Mouse (Mus musculus) lung, embryonic 16.5 days (tissue): ENCODE data around the gene Bglap2. TPM values are rescaled to one million over a fixed set of nuclear protein-coding genes. Genes with fewer than 3 reads are reported as not detected.
A peak's percentile ranks its signal among the peaks of the same experiment; 100 is the strongest.

Source experiments
- ATAC-seq: fragments of 200-750 bp; cut with Nextera tagmentation; 2 replicates; pipeline ENCODE4 v1.8.0; 2017; ENCODE audit warnings: low read depth, mild to moderate bottlenecking, moderate library complexity
- H3K27ac ChIP-seq: fragments of 300-500 bp; sonication (generic); 2 replicates; pipeline ENCODE4 v1.5.1; 2014; ENCODE audit warnings: mild to moderate bottlenecking, control low read depth, low read length
- H3K27me3 ChIP-seq: fragments of 300-500 bp; sonication (generic); 2 replicates; pipeline ENCODE4 v1.6.1; 2014; ENCODE audit warnings: low read depth, low read length, mixed read lengths; ENCODE audit not compliant: control insufficient read depth, insufficient read depth
- H3K36me3 ChIP-seq: fragments of 300-500 bp; sonication (generic); 2 replicates; pipeline ENCODE4 v1.6.1; 2014; ENCODE audit warnings: low read length; ENCODE audit not compliant: control insufficient read depth, insufficient read depth
- H3K4me1 ChIP-seq: fragments of 300-500 bp; sonication (generic); replicated peaks from 2 replicates; pipeline ENCODE4 v1.6.1; 2014; ENCODE audit warnings: low read length, mixed read lengths; ENCODE audit not compliant: control insufficient read depth, insufficient read depth
- H3K4me2 ChIP-seq: fragments of 300-500 bp; sonication (generic); 2 replicates; pipeline ENCODE4 v1.6.1; 2014; ENCODE audit warnings: low read depth, low read length, control low read depth
- H3K4me3 ChIP-seq: fragments of 300-500 bp; sonication (generic); 2 replicates; pipeline ENCODE4 v1.5.1; 2014; ENCODE audit warnings: mild to moderate bottlenecking, low read length, control low read depth
- H3K9ac ChIP-seq: fragments of 300-500 bp; sonication (generic); 2 replicates; pipeline ENCODE4 v1.6.1; 2014; ENCODE audit warnings: low read length, control low read depth
- H3K9me3 ChIP-seq: fragments of 300-500 bp; sonication (generic); 2 replicates; pipeline ENCODE4 v1.6.1; 2016; ENCODE audit warnings: low read length; ENCODE audit not compliant: control insufficient read depth
- WGBS: fragments of 180-500 bp; shearing (Covaris S2); extraction: QIAGEN DNeasy Blood & Tissue Kit; methylation state at CpG from one replicate; pipeline ENCODE4 v1.1.7; 2014; 5-methylcytosine and 5-hydroxymethylcytosine counted together
- polyA plus RNA-seq: library from polyadenylated mRNA; unstranded; fragments of >200 nt; fragmentation: Nextera tagmentation; extraction: Ambion mirVana; gene quantifications from 2 replicates; pipeline ENCODE4 v1.2.1, GENCODE M21; 2015

The Bglap2 gene
- polyA plus RNA-seq, 1 experiment from 2014 or later, result 0.43 TPM

DNA sequence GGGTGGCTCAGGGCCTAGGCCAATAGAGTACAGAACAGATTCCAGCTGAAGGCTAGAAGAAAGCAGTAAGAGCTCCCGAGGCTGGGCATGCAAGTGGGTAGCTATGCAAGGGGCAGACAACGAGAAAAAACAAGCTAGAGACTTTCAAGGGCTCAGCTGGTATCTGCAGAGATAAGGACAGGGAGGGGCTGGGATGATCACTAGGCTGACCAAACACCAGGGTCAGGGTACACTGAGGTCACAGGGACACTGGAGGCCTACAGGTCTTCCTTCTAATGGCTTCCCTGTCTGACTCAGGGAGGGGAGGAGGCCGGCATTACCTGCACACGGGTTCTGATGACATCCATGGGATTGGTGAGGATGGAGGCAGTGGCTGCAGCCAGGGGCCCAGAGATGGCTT, 37.2 kb upstream of the Bglap2 start:
- H3K27me3 ChIP-seq, result no peaks in the 10 kb centered on the region
- WGBS, result 65% methylated on average over 4 of the region's 4 CpGs
- H3K36me3 ChIP-seq, result peaks cover 24% of the 10 kb centered on the region

DNA sequence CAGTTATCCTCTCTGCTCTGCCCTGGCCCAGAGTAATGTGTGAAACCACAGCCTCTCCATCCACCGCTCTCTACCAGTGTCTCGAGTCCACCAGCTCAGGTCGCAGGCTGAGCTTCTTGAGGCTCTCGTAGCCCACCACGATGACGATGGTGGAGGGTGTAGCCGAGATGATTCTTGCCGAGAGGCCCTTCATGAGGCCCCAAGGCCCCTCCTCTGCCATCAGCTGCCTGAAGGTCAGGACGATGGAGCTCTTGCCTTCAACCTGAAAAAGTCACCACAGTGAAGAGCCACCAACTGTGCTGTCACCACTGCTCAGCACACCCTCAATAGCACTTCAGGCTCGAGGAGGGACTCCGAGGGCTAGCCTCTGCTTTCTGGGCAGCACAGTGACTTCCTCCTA, 34.1 kb upstream of the Bglap2 start:
- H3K9ac ChIP-seq, result no peak overlapping the region
- 81% methylated on average over 11 of the region's 11 CpGs for WGBS
- H3K27me3 ChIP-seq, result no peaks in the 10 kb centered on the region
- ATAC-seq, result no peak
- no peak overlapping the region for H3K4me2 ChIP-seq
- no peak overlapping the region for H3K4me3 ChIP-seq
- H3K9me3 ChIP-seq, result no peaks in the 10 kb centered on the region
- H3K36me3 ChIP-seq, result peaks cover 9% of the 10 kb centered on the region; the same call in 1 of the 2 replicates
- H3K27ac ChIP-seq, result no peak overlapping the region
- H3K4me1 ChIP-seq, result peaks cover 14% of the 10 kb centered on the region

More for the DNA sequence above, 37.2 kb upstream of the Bglap2 start:
- Histone ChIP-seq H3K4me3 (no peak overlapping the region), H3K9me3 (no peaks in the 10 kb centered on the region), H3K4me2 (no peak overlapping the region), H3K9ac (no peak overlapping the region), H3K4me1 (peaks cover 3% of the 10 kb centered on the region; the same call in 1 of the 2 replicates), H3K27ac (no peak overlapping the region)
- no peak for ATAC-seq

- no peak for ATAC-seq
- H3K27ac ChIP-seq, result no peak overlapping the region
- no peaks in the 10 kb centered on the region for H3K9me3 ChIP-seq
- no peak overlapping the region for H3K4me3 ChIP-seq
- 86% methylated on average over 4 of the region's 4 CpGs for WGBS
- peaks cover 17% of the 10 kb centered on the region for H3K4me1 ChIP-seq
- no peak overlapping the region for H3K9ac ChIP-seq
- H3K36me3 ChIP-seq, result peaks cover 5% of the 10 kb centered on the region; the same call in 1 of the 2 replicates
- no peaks in the 10 kb centered on the region for H3K27me3 ChIP-seq
- no peak overlapping the region for H3K4me2 ChIP-seq
Observed at GRCm38 (mm10) chr3:88411681-88412080, 33.2 kb upstream of the Bglap2 start.

- Histone ChIP-seq H3K4me2 (peak overlapping the region; percentile 65), H3K9me3 (no peaks in the 10 kb centered on the region), H3K9ac (peak overlapping the region; percentile 61), H3K27ac (peak overlapping the region; percentile 67), H3K4me3 (peak overlapping the region; percentile 79), H3K27me3 (no peaks in the 10 kb centered on the region), H3K36me3 (peaks cover 5% of the 10 kb centered on the region; the same call in 1 of the 2 replicates), H3K4me1 (peaks cover 17% of the 10 kb centered on the region)
- no peak for ATAC-seq
- 15% methylated on average over 7 of the region's 7 CpGs for WGBS
Observed at GRCm38 (mm10) chr3:88410645-88411031, 32.1 kb upstream of the Bglap2 start.

DNA sequence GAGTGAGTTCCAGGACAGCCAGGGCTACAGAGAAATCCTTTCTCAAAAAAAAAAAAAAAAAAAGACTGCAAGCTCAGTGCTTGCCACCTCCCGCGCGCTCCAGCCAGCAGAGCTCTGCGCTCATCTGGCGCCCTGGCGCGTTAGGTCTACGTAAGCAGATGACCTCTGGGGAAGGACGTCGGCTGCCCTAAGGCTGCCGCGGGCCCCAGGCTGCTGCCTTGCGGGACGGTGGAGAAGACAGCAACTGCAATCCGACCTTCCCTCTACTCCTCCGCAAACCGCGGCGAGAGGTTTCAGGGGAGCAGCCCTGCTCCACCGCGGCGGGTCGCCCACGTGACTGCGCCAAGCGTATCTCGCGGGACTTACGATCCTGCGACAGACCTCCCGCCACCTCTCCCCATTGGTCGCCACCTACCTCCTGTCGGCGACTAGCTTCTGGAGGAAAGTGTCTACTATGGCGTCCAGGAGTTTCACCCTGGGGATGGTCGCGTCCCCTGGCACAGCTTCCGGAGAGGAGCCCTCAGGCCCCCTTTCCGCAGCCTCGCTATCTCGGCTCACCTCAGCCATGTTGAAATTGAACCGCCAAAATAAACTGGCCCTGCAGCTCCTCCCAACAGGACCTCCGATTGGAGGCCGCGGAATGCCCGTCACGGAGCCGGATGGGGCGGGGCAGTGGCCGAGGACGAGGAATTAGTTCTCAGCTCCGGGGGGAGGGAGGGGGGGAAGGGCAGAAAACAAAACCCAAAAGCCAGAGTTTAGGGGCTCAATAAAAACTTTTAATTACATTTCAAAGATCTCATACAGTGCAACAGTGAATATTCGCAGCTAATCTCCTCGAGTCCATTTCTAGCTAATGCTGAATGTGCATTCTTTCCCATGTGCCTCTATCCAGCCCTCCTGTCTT, 31.5 kb upstream of the Bglap2 start, which contains the start of gene Pmf1:
Gene Pmf1 (minus strand): TSS at position 591 of the 904 bp plus-strand sequence.
- peak within 1 kb of the TSS; percentile 65 for H3K4me2 ChIP-seq
- H3K9me3 ChIP-seq, result no peaks in the 10 kb centered on the region
- ATAC-seq, result peak; percentile 95
- peaks cover 5% of the 10 kb centered on the region; the same call in 1 of the 2 replicates for H3K36me3 ChIP-seq
- peak within 1 kb of the TSS; percentile 79 for H3K4me3 ChIP-seq
- no peaks in the 10 kb centered on the region for H3K27me3 ChIP-seq
- H3K27ac ChIP-seq, result peak within 1 kb of the TSS; percentile 96
- peaks cover 17% of the 10 kb centered on the region for H3K4me1 ChIP-seq
- H3K9ac ChIP-seq, result peak within 1 kb of the TSS; percentile 97
- 0% methylated on average over 54 of the region's 54 CpGs for WGBS

DNA sequence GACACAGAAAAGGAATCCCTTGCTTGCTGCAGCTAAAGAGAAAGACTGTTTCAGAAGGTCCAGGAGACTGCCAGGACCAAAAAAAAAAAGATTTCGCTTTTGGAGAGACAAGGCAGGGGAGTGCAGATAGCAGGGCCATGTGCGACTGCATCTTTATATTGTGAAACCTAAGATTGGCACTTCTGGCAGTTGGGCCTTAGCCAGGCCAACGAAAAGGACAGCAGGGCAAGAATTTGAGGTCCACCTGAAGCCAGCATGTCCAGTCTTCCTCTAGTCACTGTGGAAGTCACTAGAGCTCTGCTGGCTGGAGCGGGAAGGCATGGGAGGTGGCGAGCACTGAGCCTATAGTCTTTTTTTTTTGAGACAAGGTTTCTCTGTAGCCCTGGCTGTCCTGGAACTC, 30.5 kb upstream of the Bglap2 start:
- Histone ChIP-seq H3K4me3 (peak overlapping the region; percentile 79), H3K27me3 (no peaks in the 10 kb centered on the region), H3K36me3 (peaks cover 3% of the 10 kb centered on the region; the same call in 1 of the 2 replicates), H3K4me2 (peak overlapping the region; percentile 65), H3K4me1 (peaks cover 17% of the 10 kb centered on the region), H3K9ac (peak overlapping the region; percentile 97), H3K9me3 (no peaks in the 10 kb centered on the region), H3K27ac (no peak overlapping the region)
- 49% methylated on average over 5 of the region's 5 CpGs for WGBS
- ATAC-seq, result no peak

DNA sequence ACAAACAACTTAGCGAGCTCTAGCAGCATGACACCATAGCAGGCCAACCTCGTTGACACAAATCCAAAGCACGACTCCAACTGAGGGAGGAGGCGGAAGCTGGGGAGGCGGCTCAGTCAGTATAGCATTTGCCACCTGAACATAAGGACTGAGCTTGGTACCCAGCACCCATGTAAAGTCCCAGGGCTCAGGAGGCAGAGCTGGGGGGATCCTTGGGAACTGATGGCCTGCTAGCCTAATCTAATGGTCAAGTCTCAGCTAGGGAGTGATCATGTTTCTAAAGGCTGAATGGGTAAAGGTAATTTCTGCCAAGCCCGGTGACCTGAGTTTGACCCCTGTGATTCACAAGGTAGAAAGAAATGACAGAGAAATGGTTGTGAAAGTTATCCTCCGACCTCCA, 29.0 kb upstream of the Bglap2 start:
- H3K4me3 ChIP-seq, result no peak overlapping the region
- H3K36me3 ChIP-seq, result peaks cover 3% of the 10 kb centered on the region; the same call in 1 of the 2 replicates
- H3K27me3 ChIP-seq, result no peaks in the 10 kb centered on the region
- H3K9me3 ChIP-seq, result no peaks in the 10 kb centered on the region
- H3K4me1 ChIP-seq, result peaks cover 17% of the 10 kb centered on the region
- no peak for ATAC-seq
- H3K27ac ChIP-seq, result no peak overlapping the region
- WGBS, result 51% methylated on average over 7 of the region's 7 CpGs
- H3K9ac ChIP-seq, result no peak overlapping the region
- H3K4me2 ChIP-seq, result no peak overlapping the region

- no peaks in the 10 kb centered on the region for H3K9me3 ChIP-seq
- ATAC-seq, result 0 out of 2 replicates have a peak, but pooled peaks have one; percentile 7
- H3K27me3 ChIP-seq, result no peaks in the 10 kb centered on the region
- H3K9ac ChIP-seq, result no peak overlapping the region
- H3K4me3 ChIP-seq, result no peak overlapping the region
- no peak overlapping the region for H3K27ac ChIP-seq
- peaks cover 2% of the 10 kb centered on the region; the same call in 1 of the 2 replicates for H3K36me3 ChIP-seq
- no peak overlapping the region for H3K4me2 ChIP-seq
- 0% methylated on average over 2 of the region's 2 CpGs for WGBS
- peaks cover 17% of the 10 kb centered on the region for H3K4me1 ChIP-seq
Observed at GRCm38 (mm10) chr3:88407090-88407489, 28.6 kb upstream of the Bglap2 start.

DNA sequence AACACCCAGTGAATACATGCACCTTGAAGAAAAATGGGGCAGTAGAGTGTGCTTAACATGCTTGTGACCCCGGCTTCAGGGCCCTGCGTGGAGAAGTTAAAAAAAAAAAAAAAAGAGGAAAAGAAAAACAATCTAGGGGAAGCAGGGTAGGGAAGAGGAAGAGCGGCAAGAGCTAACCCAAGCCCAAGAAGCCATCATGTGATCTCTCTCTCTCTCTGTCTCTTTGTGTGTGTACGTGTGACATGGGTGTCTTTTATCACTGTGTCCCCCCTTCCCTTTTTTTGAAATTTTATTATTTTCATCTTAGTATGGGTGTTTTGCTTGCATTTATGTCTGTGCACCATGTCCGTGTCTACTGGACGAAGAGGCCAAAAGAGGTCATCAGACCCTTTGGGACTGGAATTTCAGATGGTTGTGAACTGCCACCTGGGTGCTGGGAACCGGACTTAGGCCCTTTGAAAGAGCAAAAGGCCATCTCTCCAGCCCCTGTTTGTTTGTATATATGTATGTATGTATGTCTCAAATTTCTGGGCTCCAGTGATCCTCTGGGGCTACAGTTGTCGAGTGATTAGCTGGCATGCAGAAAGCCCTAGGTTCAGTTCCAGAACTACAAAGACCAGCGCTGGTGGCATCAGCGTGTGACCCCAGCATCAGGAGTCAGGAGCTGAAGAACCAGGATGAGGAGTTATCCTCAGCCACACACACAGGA, 25.2 kb upstream of the Bglap2 start:
- WGBS, result 87% methylated on average over 10 of the region's 10 CpGs
- Histone ChIP-seq H3K36me3 (peaks cover 4% of the 10 kb centered on the region), H3K27ac (no peak overlapping the region), H3K9me3 (no peaks in the 10 kb centered on the region), H3K9ac (no peak overlapping the region), H3K4me1 (peaks cover 6% of the 10 kb centered on the region), H3K4me2 (no peak overlapping the region), H3K4me3 (no peak overlapping the region), H3K27me3 (no peaks in the 10 kb centered on the region)
- ATAC-seq, result no peak
